Mouse (Mus musculus): ENCODE measurements around the gene Zbtb3.

DNA sequence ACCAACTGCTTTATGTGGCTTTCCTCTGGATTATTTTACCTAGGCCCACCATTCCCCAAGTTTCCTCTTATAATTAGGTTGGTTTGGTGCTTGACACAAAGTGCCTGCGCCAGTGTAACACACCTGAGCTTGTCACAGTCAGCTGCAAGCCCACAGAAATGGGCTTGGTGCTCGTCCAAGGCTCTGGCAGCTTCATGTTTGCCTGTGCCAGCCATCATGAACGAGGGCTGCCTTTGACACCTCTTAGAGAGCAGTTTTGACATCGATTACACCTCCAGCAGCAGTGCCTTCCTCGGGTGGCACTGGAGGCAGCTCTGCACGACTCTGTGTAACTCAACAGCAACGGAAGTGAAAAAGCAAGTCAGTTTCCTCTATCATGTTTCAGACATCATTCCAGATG lies 12.2 kb upstream of the Zbtb3 start:
- no peak for TF ChIP-seq CTCF (IDR thresholded peaks at IDR 0.05; ENCODE audit: low read depth, low read length)
- TF ChIP-seq TAL1 (conservative IDR thresholded peaks at IDR 0.05; ENCODE audit: low read depth, low read length) = no peak
- no peak for TF ChIP-seq POLR2AphosphoS5 (IDR thresholded peaks at IDR 0.05; ENCODE audit: insufficient replicate concordance, low read depth, low read length)

Data from G1E (cell line).